8 mouse cellular contexts compared by ENCODE assay signal in the genomic region with DNA sequence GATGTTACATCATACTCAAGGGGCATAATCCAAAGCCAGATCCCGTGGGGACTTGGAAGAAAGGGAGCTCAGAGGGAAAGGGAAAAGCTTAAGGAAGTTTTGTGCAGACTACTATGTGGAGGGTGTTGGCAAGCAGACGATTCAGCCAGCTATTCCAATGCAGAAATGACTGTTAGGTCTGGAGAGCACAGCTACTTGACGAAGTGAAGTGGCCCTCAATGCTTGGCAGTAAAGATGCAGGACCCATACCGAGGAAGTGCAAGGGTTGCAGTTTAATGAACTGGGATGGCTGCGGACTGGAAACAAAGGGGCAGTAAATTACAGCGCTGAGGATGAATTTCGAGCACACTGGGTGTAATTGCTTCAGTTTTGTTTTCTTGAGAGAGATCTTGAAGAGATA. TPM values are rescaled to one million over a fixed set of nuclear protein-coding genes. Genes with fewer than 3 reads are reported as not detected.
DNase-seq lines count a peak whose midpoint lies in the region; ATAC-seq and TF ChIP-seq lines count a peak whose summit lies in the region.

No protein-coding gene starts in this region.

- H3K27me3 ChIP-seq in heart, embryonic 12.5 days (replicated peaks): no peaks in the 10 kb centered on the region
- no peaks in the 10 kb centered on the region for H3K27me3 ChIP-seq in hindbrain, postnatal 0 days (ENCODE audit: insufficient read depth, low read length)

- ATAC-seq in heart, embryonic 12.5 days (ENCODE audit: insufficient number of reproducible peaks, low FRiP score): no peak
- ATAC-seq in hindbrain, postnatal 0 days: no peak

- H3K4me1 ChIP-seq in heart, embryonic 12.5 days (replicated peaks): peaks cover 23% of the 10 kb centered on the region
- H3K4me1 ChIP-seq in hindbrain, postnatal 0 days (ENCODE audit: insufficient read depth, low read length): peaks cover 11% of the 10 kb centered on the region

- H3K9me3 ChIP-seq in heart, embryonic 12.5 days (replicated peaks): no peaks in the 10 kb centered on the region
- no peaks in the 10 kb centered on the region for H3K9me3 ChIP-seq in hindbrain, postnatal 0 days (ENCODE audit: low read length)

- intact Hi-C loops in heart, postnatal 36 days (cut with DNase I): loop anchor here (1.0 to 5.0 kb wide), 3 partner anchors 9 to 100 kb away; no protein-coding TSS in a partner anchor

- peak overlapping the region; percentile 67; the same call in 1 of the 2 replicates for H3K4me3 ChIP-seq in heart, embryonic 12.5 days
- peak overlapping the region; percentile 64 for H3K4me3 ChIP-seq in hindbrain, postnatal 0 days (ENCODE audit: low read length)

- TF ChIP-seq CTCF in hindbrain, postnatal 0 days (IDR thresholded peaks at IDR 0.05; ENCODE audit: low read depth): no peak

- peak overlapping the region; percentile 75 for H3K4me2 ChIP-seq in heart, embryonic 12.5 days
- H3K4me2 ChIP-seq in hindbrain, postnatal 0 days (ENCODE audit: low read depth, low read length): peak overlapping the region; percentile 85

- H3K36me3 ChIP-seq in heart, embryonic 12.5 days: peaks cover 5% of the 10 kb centered on the region
- 0 out of 2 replicates have a peak, but pooled peaks cover 3% of the 10 kb centered on the region for H3K36me3 ChIP-seq in hindbrain, postnatal 0 days (ENCODE audit: insufficient read depth, low read length)

- no peak for DNase-seq in heart, postnatal 36 days
- peak; percentile 17 for DNase-seq in NIH3T3 (ENCODE audit: low read depth)
- no peak for DNase-seq in hindbrain, postnatal 0 days (ENCODE audit: low spot score)
- DNase-seq in lung, postnatal 25 days (ENCODE audit: low spot score): peak; percentile 76
- no peak for DNase-seq in adrenal gland, adult 8-10 months
- no peak for DNase-seq in adrenal gland, postnatal 10 days
- no peak for DNase-seq in embryo, embryonic 10 days (ENCODE audit: low spot score)

- WGBS in heart, embryonic 12.5 days: 68% methylated on average over 7 of the region's 7 CpGs
- 38% methylated on average over 7 of the region's 7 CpGs for WGBS in hindbrain, postnatal 0 days

- H3K9ac ChIP-seq in heart, embryonic 12.5 days: peak overlapping the region; percentile 85; the same call in 1 of the 2 replicates
- peak overlapping the region; percentile 83; the same call in 1 of the 2 replicates for H3K9ac ChIP-seq in hindbrain, postnatal 0 days (replicated peaks; ENCODE audit: low read length)

- H3K27ac ChIP-seq in heart, embryonic 12.5 days (ENCODE audit: poor library complexity, severe bottlenecking): no peak overlapping the region
- no peak overlapping the region for H3K27ac ChIP-seq in hindbrain, postnatal 0 days

RNA-seq across cellular contexts. Expression of gene Mier1, which starts 1.5 kb away (rescaled TPM):
- polyA plus RNA-seq in heart, embryonic 12.5 days (2016; fragmentation: Nextera tagmentation; extraction: Ambion mirVana): 33.8 and 35.9 TPM in 2 replicates
- total RNA-seq in heart, postnatal 36 days (2021): 10 to 100 TPM; 32.5 to 34.6 TPM
- total RNA-seq in hindbrain, postnatal 0 days (2014; rRNA removed): 26.1 and 27.8 TPM in 2 replicates
- polyA plus RNA-seq in hindbrain, postnatal 0 days (2015; fragmentation: Nextera tagmentation; extraction: Ambion mirVana): 37.4 and 39.2 TPM in 2 replicates
- 10 to 100 TPM; 63.1 to 86.2 (median 68.2) TPM for total RNA-seq in adrenal gland, adult 8-10 months (2022)
- total RNA-seq in adrenal gland, postnatal 10 days (2021): 10 to 100 TPM; 50.9 to 67.2 TPM

RNA-seq across cellular contexts. Expression of gene Wdr78, which starts 1.7 kb away (rescaled TPM):
- polyA plus RNA-seq in heart, embryonic 12.5 days (2016; fragmentation: Nextera tagmentation; extraction: Ambion mirVana): 2.0 TPM in 2 replicates
- 1 to 10 TPM; 1.1 to 1.5 TPM for total RNA-seq in heart, postnatal 36 days (2021)
- 4.2 TPM in 2 replicates for total RNA-seq in hindbrain, postnatal 0 days (2014; rRNA removed)
- polyA plus RNA-seq in hindbrain, postnatal 0 days (2015; fragmentation: Nextera tagmentation; extraction: Ambion mirVana): 2.8 and 3.0 TPM in 2 replicates
- total RNA-seq in adrenal gland, adult 8-10 months (2022): 1 to 10 TPM; 6.2 to 8.7 (median 7.8) TPM
- 1 to 10 TPM; 2.7 to 4.1 TPM for total RNA-seq in adrenal gland, postnatal 10 days (2021)

Comparison
In these comparisons a context has a peak if more than half of its experiments do, and no peak if none do; other contexts are left out.
1. DNase-seq: peak in NIH3T3 (single experiment) and lung, postnatal 25 days (single experiment); none in heart, postnatal 36 days (0 of 2), hindbrain, postnatal 0 days (single experiment), adrenal gland, adult 8-10 months (single experiment), adrenal gland, postnatal 10 days (single experiment) and embryo, embryonic 10 days (single experiment).